Mouse (Mus musculus): Measurements from ENCODE around the gene Gm20388.

DNA sequence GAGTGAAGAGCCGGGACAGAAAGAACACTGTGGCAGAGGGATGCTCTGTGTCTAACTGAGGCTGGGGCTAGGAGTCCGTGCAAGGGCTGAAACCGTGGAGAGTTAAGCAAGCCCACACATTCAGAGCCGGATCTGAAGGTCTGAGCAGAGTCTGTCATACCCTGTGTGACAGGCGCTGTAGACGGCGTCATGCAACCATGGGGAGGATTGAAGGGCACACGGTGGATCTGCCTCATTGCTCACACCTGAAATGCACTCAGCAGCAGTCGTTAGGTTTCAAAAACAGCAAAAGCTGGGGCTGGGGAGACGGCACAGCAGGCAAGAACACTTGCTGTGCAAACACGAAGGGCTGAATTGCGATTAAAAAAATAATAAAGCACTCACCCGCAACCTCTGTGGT is 433.9 kb downstream of the Gm20388 start:
- TF ChIP-seq POLR2A (IDR thresholded peaks at IDR 0.05; ENCODE audit: extremely low read depth, insufficient read depth, low read length) (no peak), CTCF (IDR thresholded peaks at IDR 0.05; ENCODE audit: extremely low read depth, insufficient read depth, low read length) (no peak)

Measured in cortical plate, adult 2 months (tissue).